Mouse (Mus musculus) gastrocnemius, postnatal 10 days (tissue): Measurements from ENCODE around the gene Gm49711. TPM values are rescaled to one million over a fixed set of nuclear protein-coding genes. Genes with fewer than 3 reads are reported as not detected.
A peak's percentile ranks its signal among the peaks of the same experiment; 100 is the strongest.

Experiments used
- DNase-seq: peaks from one replicate; pipeline ENCODE4 v3.0.0; 2021; ENCODE audit warnings: mixed read lengths
- long read RNA-seq, 2 experiments: library from polyadenylated mRNA; stranded (forward); transcript quantifications; one replicate each; pipeline ENCODE4 v2.0.0; 2021
- total RNA-seq, 2 experiments: library from RNA; stranded (reverse); gene quantifications; 2 replicates each; pipeline ENCODE4 v1.2.3; 2021

The Gm49711 gene
- total RNA-seq, result not detected
- long read RNA-seq, experiment 1, result 0 reads
- long read RNA-seq, experiment 2, result 0 reads

- DNase-seq, result peak; percentile 89
Observed at GRCm38 (mm10) chr16:92057852-92058643, at the start of gene Gm49711, which contains the start of the genes Mrps6 and Slc5a3. Gm49711 (plus strand) TSS chr16:92058316. Mrps6 (plus strand) TSS chr16:92058270. Slc5a3 (plus strand) TSS chr16:92058322.

- no peak for DNase-seq
Observed at GRCm38 (mm10) chr16:92009586-92009985, 48.5 kb upstream of the Gm49711 start.

- no peak for DNase-seq
Observed at GRCm38 (mm10) chr16:92016792-92017191, 41.3 kb upstream of the Gm49711 start.

GRCm38 (mm10) chr16:92019141-92020118, 38.7 kb upstream of the Gm49711 start:
- DNase-seq, result peak; percentile 22

GRCm38 (mm10) chr16:92021656-92022400, 36.3 kb upstream of the Gm49711 start:
- DNase-seq, result no peak

GRCm38 (mm10) chr16:92022494-92023283, 35.4 kb upstream of the Gm49711 start:
- no peak for DNase-seq

- DNase-seq, result no peak
Observed at GRCm38 (mm10) chr16:92033286-92033685, 24.8 kb upstream of the Gm49711 start.

- no peak for DNase-seq
Observed at GRCm38 (mm10) chr16:92034676-92035075, 23.4 kb upstream of the Gm49711 start.

- DNase-seq, result no peak
Observed at GRCm38 (mm10) chr16:92036701-92037100, 21.4 kb upstream of the Gm49711 start.

- DNase-seq, result no peak
Observed at GRCm38 (mm10) chr16:92037891-92038607, 20.1 kb upstream of the Gm49711 start.

- DNase-seq, result no peak
Observed at GRCm38 (mm10) chr16:92039421-92039820, 18.7 kb upstream of the Gm49711 start.

- no peak for DNase-seq
Observed at GRCm38 (mm10) chr16:92039966-92040365, 18.1 kb upstream of the Gm49711 start.

GRCm38 (mm10) chr16:92051777-92052310, 6.3 kb upstream of the Gm49711 start:
- DNase-seq, result no peak

- no peak for DNase-seq
Observed at GRCm38 (mm10) chr16:92052569-92052968, 5.5 kb upstream of the Gm49711 start.

- no peak for DNase-seq
Observed at GRCm38 (mm10) chr16:92056711-92057110, 1.4 kb upstream of the Gm49711 start.

GRCm38 (mm10) chr16:92057456-92057851, 662 bp upstream of the Gm49711 start:
- no peak for DNase-seq

GRCm38 (mm10) chr16:92058644-92059620, 816 bp downstream of the Gm49711 start:
- no peak for DNase-seq

GRCm38 (mm10) chr16:92060213-92060612, 2.1 kb downstream of the Gm49711 start:
- DNase-seq, result no peak

- DNase-seq, result no peak
Observed at GRCm38 (mm10) chr16:92061586-92061985, 3.5 kb downstream of the Gm49711 start.
